ENCODE assay signal across 19 mouse cellular contexts in genomic region chr5:149871521-149871920, GRCm38 (mm10).
"Had no signal": no experiment of that assay in that cellular context is flagged by ENCODE, and none has a peak within 500 bp of the region (broad histone marks: within the 10 kb centered on the region; RNA-seq: fewer than 3 reads in every experiment).

No protein-coding gene starts in this region.

- H3K27me3 ChIP-seq: liver, embryonic 13.5 days; liver, embryonic 15.5 days; lung, embryonic 15.5 days; megakaryocyte, embryonic 14.5 days; midbrain, embryonic 15.5 days; neural tube, embryonic 13.5 days; stomach, embryonic 15.5 days had no signal

- H3K9me3 ChIP-seq: liver, embryonic 13.5 days; liver, embryonic 15.5 days; lung, embryonic 15.5 days; midbrain, embryonic 15.5 days; neural tube, embryonic 13.5 days; stomach, embryonic 15.5 days had no signal

- ATAC-seq: liver, postnatal 0 days; lung, postnatal 0 days; midbrain, embryonic 15.5 days had no signal

- H3K4me2 ChIP-seq: liver, embryonic 11.5 days; liver, embryonic 13.5 days; liver, embryonic 15.5 days; lung, embryonic 15.5 days; midbrain, embryonic 15.5 days; neural tube, embryonic 13.5 days; stomach, embryonic 15.5 days had no signal

- H3K9ac ChIP-seq: liver, embryonic 13.5 days; liver, embryonic 15.5 days; liver, postnatal 0 days; lung, embryonic 15.5 days; midbrain, embryonic 15.5 days; neural tube, embryonic 13.5 days; stomach, embryonic 15.5 days had no signal

- DNase-seq: liver, embryonic 13.5 days; liver, postnatal 0 days; lung, adult 2 months; lung, postnatal 14 days; lung, postnatal 36 days; right cerebral cortex, postnatal 14 days; thymus, adult 2 months; thymus, postnatal 25 days; thymus, postnatal 4 days had no signal

- H3K4me1 ChIP-seq: liver, embryonic 13.5 days; liver, embryonic 15.5 days; megakaryocyte, embryonic 14.5 days; midbrain, embryonic 15.5 days had no signal

- H3K36me3 ChIP-seq: liver, embryonic 13.5 days; liver, embryonic 15.5 days; lung, embryonic 15.5 days; midbrain, embryonic 15.5 days; neural tube, embryonic 13.5 days; stomach, embryonic 15.5 days had no signal

- H3K4me3 ChIP-seq: liver, embryonic 13.5 days; liver, embryonic 15.5 days; lung, embryonic 15.5 days; megakaryocyte, embryonic 14.5 days; midbrain, embryonic 15.5 days; neural tube, embryonic 13.5 days; stomach, embryonic 15.5 days had no signal

- H3K27ac ChIP-seq: liver, embryonic 13.5 days; liver, embryonic 15.5 days; lung, embryonic 15.5 days; macrophage; midbrain, embryonic 15.5 days; neural tube, embryonic 13.5 days; stomach, embryonic 15.5 days; stomach, postnatal 0 days had no signal
